Mouse (Mus musculus) heart, postnatal 10 days (tissue): ENCODE data around the gene Mlph. TPM values are rescaled to one million over a fixed set of nuclear protein-coding genes. Genes with fewer than 3 reads are reported as not detected.
A peak's percentile ranks its signal among the peaks of the same experiment; 100 is the strongest.

ENCODE experiments used
- DNase-seq, 2 experiments: peaks; one replicate each; pipeline ENCODE4 v3.0.0; 2021
- intact Hi-C: fragments of 180-260 bp; cut with DNase I; formaldehyde crosslinking; loops from one replicate; pipeline ENCODE4 v1.15.1; 2025
- total RNA-seq, 2 experiments: library from RNA; stranded (reverse); gene quantifications; 2 replicates each; pipeline ENCODE4 v1.2.3; 2021

Mlph gene
- total RNA-seq, 2 experiments from 2014 or later, result 0.45 to 0.86 TPM

DNA sequence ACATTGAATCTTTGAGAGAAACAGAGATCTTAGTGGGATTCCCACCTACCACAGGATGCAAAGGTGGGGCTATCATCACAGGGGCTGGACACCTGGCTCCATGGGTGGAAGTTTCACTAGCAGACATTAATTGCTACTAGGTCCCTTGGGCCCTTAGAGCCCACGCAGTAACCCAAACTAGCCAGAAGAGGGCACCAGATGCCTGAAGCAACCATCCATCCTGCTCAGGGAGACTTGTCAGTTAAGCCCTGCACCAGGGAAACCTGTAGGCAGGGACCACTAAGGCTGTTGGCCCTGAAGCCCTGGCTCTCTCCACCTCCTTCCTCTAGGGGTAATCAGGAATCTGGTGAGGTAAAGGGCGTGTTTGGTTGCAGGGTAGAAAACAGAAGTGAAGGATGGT, 8.5 kb upstream of the Mlph start:
- DNase-seq, result peak; percentile 57 to 73
- intact Hi-C loops, result loop anchor here (1.0 to 2.0 kb wide), 2 partner anchors 20 to 50 kb away; no protein-coding TSS in a partner anchor

DNA sequence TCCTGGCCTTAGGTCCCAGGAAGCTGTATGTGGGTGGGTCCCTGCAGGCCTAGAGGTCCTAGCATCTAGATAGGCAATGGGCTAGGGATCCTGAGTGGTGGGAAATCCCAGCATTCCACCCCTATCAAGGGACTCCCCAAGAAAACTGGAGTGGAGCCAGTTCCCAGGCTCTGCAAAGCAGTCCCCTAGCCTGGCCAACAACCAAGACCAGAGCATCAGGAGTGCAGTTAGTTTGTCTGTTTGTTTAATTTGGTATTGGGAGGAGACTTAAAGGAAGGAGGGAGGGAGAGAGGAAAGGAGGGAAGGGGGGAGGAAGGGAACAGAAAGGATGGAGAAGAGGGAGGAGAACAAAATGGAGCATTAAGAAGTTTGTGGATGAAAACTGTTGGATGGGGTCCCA, 5.7 kb upstream of the Mlph start:
- DNase-seq, result peak; percentile 69 to 78
- intact Hi-C loops, result no loop called here

DNA sequence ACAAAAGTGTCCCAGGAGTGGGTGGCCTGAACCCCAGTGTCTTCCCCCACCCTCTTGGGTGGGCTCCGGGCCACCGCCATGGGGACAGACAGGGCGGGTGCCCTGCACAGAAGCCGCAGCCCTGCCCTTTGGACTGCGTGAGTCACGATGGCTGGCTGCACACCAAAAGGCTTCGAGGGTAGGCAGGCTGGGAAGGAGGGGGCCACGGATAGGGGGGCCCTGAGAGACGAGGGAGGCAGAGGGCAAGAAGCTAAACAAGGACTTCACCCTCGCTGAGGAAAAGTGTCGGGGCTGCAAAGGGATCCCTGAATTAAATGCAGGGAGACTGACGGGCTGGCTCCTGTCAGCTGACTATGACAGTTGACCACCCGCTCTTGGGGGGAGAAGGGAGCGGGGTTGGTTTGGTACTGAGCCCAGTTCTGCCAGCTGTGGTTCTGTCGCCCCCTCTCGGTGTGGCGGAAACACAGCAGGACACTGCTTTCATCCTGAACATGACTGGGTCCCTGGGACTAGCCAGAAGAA, 5.2 kb upstream of the Mlph start:
- peak; percentile 76 to 77 for DNase-seq
- intact Hi-C loops, result no loop called here

DNA sequence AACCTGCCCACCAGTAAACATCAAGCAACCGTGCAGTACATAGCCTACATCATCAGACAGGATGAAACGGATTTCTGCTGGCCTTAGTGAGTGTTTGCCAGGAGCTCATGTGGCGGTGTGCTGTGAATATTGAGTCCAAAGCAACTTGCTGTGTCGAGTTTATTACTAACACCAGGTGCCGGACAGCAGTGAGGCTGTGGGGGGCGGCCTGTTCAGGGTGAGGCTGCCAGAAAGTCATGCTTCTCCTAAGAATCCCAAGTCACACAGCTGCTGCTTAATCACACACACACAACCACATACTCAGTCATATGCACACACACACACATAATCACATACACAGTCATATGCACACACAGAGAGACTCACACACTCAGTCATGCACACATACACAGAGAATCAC, 1.7 kb upstream of the Mlph start:
- DNase-seq, result no peak
- intact Hi-C loops, result no loop called here

DNA sequence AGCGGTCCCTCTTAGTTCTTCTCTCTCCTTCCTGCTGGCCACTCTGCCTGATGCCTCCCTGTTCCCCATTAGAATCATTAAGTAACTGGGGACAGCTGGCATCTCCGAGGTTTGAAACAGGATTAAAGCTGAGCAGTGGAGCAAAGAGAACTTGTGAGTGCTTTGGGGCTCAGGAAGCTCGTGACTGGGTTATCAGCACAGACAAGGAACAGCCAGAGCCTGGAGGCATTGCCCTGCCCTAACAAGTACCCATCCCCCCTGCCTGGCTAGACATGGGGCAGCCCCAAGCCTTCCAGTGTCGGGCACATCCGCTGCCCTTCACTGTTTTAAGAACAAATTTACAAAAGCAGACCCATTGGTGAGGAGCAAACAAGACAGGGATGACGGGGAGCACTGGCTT, 2.6 kb downstream of the Mlph start:
- intact Hi-C loops, result no loop called here
- DNase-seq, result no peak

DNA sequence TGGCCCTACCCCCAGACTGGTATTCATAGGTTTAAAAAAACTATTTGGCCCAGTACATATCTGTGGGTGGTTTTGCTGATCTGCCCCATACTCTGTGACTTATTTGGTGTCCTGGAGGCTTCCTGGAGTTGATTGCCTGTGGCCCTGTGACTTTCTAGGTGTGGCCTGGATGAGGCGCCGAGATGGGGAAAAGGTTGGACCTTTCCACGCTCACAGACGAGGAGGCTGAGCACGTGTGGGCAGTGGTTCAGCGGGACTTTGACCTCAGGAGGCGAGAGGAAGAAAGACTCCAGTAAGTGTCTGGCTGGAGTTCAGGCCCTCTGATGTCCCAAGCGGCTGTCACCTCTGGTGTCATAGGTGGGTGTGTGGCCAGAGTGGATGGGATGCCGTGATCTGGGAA, 6.8 kb downstream of the Mlph start:
- DNase-seq, result no peak
- intact Hi-C loops, result no loop called here

DNA sequence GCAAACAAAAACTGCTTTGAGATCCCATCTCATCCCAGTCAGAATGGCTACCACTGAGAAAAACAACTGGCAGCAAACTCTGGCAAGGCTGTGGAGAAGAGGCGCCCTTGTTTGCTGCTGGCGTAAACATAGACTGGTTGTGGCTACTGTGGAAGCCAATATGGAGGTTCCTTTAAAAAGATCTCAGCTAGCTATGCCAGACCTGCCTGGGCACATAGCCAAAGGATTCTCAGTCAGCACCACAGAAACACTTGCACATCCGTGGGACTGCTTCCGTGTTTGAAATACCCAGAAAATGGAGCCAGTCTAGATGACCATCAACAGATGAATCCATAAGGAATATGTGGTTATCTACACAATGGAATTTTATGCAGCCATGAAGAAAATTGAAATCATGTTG, 11.1 kb downstream of the Mlph start:
- peak in 1 of 2 experiments; percentile 31 for DNase-seq
- intact Hi-C loops, result loop anchor here (2.0 kb wide), 1 partner anchor 19 kb away; no protein-coding TSS in a partner anchor

DNA sequence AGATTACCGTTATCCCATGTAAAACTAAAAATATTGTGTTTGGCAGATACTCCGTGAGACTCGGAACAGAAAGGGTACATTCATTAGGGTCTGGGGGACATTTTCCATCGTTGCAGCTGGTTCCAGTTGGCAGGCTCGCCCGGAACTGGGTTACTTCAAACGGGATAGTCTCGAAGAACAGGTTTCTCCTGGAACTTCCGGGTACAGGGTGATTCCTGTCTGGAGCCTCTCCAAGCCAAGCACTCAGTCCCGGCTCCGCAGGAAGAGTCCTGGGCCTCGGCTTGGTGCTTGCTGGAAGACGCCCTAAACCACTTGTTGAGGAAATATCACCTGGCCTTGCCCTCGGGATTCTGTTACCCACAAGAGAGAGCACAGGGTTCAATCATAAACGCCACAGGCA, 12.4 kb downstream of the Mlph start:
- no peak for DNase-seq
- intact Hi-C loops, result loop anchor here (2.0 kb wide), 1 partner anchor 21 kb away; no protein-coding TSS in a partner anchor

DNA sequence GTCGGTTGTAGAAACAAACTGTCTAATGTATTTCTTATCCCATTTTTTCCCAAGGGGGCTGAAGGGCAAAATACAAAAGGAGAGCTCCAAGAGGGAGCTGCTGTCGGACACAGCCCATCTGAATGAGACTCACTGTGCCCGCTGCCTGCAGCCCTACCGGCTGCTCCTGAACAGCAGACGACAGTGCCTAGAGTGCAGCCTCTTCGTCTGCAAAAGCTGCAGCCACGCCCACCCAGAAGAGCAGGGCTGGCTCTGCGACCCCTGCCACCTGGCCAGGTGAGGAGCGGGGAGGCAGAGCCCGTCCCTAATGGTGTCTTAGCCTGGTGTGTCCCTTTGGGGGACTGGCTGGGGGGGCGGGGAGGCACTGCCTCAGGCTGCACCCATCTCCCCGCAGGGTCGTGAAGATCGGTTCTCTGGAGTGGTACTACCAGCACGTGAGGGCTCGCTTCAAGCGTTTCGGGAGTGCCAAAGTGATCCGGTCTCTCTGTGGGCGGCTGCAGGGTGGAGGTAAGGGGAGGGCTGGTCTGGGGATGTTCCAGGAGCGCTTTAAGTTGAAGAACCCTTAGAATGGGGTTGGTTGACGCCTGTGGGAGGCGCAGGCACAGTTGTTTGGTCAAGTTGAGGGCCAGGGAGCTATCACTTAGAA, 13.2 kb downstream of the Mlph start:
- intact Hi-C loops, result loop anchor here (1.0 to 2.0 kb wide), 2 partner anchors 21 to 28 kb away; no protein-coding TSS in a partner anchor
- DNase-seq, result no peak

DNA sequence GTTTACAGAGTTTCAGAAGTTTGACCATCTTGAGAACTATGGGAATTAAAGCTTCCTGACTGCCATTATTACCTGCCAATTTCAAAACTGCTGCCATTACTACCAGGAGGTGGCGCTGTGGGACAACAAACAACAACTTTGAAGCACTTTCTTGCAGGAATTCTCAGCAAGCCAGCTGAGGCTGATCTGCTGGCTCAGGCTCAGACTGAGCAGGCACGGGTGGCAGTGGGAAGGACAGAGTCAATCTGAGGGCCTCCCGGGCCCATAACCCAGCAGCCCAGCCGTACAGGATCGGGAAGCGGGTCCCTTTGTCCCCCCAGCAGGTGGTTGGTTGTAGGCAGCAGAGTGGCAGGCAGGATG, 13.7 kb downstream of the Mlph start:
- DNase-seq, result peak; percentile 91 to 95
- intact Hi-C loops, result loop anchor here (1.0 kb wide), 1 partner anchor 28 kb away; no protein-coding TSS in a partner anchor

DNA sequence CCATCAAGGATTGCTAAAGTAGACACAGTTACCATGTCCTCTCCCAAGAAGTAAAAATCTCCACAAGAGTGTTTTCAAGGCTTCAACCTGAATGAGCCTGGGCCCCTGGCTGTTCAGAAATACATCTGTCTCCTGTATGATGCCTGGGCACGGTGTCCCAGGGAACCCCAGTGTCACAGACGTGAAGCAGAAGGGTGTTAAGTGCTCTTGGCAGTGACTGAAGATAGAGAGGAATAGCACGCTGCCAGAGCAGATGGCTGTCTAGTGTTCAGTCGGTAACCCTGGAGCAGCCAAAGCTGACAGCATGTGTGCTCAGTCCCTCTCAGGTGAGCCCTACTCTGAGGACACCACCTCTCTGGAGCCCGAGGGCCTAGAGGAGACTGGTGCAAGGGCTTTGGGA, 18.1 kb downstream of the Mlph start:
- intact Hi-C loops, result no loop called here
- peak; percentile 45 to 51 for DNase-seq

DNA sequence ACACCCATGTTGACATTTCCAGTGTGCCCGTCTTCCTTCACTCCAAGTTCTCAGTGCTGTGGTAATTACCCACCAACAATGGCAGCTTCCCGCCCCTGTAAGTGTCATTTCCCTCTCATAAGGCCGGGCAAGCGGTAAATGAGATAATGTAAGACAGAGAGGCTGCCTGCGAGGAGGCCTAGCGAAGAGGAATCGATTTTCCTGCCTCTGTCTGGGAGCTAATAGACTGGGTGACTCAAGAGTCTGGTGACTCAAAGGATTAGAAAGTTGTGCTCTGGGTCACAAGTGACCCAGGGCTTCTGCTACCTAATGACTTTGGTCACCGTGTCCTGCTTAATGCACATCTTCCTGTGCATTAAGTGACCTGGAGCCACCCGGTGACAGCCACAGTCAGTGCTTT, 22.1 kb downstream of the Mlph start:
- intact Hi-C loops, result no loop called here
- DNase-seq, result no peak

DNA sequence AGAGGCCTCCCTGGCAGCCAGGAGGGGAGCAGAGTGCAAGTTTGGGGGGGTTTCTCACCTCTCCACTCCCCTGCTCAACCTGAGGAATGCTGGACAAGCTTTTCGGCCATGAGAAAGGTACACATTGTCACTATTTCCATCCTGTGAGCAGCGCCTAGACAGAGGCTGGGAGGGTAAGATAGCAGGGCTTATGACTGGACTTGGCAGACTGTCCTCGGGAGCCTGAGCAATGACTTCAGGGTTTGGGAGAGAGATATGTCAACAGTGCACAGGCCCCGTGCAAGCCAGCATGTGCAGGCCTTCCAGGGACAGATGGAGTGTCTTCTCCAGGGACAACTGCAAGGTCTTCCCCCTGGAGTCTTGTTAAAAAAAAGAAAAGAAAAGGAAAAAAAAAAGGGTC, 25.1 kb downstream of the Mlph start:
- DNase-seq, result peak; percentile 37 to 50
- intact Hi-C loops, result no loop called here

DNA sequence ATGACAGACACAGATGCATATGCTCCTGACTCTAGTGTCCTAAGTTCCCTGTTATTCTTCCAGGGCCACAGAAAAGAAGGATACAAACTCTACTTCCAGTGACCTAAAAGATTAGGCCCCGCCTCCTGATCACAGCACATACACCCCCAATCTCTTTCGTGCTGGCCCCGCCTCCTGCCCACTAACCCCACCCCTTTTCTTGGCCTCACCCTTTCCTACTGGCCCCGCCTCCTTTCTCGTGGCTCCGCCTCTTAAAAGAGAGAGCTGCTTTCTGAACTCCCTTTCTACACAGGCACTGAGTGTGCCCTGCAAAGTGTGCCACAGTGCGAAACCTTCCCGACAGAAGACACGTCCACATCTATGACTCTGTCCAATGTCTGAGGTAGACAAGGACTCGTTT, 30.3 kb downstream of the Mlph start:
- intact Hi-C loops, result no loop called here
- no peak for DNase-seq

DNA sequence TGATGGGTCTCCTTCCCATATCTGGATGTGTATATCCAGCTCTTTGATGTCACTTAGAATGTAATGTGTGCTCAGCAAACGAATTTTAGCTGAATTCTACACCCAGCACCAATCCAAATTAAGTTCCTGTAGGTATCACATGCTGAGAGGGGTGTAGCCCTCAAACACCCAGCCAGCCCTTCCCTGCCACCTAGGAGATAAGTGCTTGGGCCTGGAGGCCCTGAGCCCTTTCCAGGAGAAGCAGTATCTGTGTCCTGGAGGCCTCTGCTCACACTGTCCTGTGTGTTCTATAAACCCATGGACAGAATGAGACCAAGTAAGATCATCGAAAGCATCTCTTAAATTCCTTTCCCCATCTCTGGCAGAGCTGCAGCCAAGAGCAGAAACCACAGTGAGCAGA, 32.4 kb downstream of the Mlph start:
- intact Hi-C loops, result no loop called here
- DNase-seq, result no peak

DNA sequence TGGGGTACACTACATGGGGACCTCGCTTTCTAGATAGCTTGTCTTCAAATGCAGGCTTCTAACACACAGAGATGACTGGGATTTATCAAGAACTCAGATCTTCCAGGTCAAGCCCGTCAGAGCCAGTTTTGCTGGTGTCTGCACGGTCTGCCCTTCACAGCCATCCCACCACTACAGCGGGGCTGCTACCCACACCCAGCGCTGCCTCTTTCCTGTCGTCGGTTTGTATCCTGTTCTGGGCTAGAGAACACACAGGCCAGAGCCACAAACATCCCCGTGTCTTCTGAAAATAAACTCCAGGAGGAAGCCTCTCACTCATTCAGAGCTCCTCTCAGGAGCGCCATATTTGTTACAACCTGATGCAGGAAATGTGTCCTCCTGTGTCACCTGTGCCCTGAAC, 34.4 kb downstream of the Mlph start:
- DNase-seq, result no peak
- intact Hi-C loops, result no loop called here

DNA sequence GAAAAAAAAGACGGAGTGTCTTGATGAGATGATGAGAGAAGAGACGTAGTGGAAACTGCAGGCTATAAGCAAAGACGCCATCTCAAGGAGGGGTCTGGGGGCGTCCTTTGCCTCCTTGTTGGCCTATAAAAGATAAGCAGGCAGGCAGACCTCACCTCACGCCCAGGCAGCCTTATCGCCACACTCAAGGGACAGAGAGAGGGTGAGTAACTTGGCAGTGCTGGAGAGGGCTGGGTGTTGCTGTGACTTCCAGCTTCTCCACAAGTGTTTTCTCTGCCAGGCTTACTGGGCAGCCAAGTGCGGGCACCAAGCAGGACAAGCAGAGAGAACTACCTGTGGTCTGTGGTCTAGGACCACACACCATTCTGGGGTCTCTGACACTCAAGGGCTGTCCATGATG, 36.8 kb downstream of the Mlph start:
- peak; percentile 45 to 57 for DNase-seq

DNA sequence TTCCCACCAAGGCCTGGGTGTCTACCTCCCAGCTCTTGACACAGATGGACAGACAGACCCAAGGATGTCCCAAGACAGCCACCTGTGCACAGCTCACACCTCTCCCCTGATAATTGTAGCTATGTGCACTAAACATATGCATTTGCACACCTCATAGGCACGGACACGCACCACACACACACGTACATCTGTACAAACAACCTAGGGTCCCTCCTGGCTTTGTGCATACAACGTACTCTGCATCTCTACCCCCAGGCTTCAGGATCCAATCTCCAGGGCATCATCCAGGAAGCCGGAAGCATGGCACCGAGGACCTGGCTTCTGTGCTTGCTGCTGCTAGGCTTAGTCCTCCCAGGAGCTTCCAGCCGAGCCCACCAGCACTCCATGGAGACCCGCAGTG, 37.9 kb downstream of the Mlph start, which contains the start of gene Prlh:
Prlh (plus strand) TSS at position 301 of the 400 bp plus-strand sequence.
- no peak for DNase-seq
- intact Hi-C loops, result no loop called here

More for the DNA sequence above, 36.8 kb downstream of the Mlph start:
- intact Hi-C loops, result no loop called here

DNA sequence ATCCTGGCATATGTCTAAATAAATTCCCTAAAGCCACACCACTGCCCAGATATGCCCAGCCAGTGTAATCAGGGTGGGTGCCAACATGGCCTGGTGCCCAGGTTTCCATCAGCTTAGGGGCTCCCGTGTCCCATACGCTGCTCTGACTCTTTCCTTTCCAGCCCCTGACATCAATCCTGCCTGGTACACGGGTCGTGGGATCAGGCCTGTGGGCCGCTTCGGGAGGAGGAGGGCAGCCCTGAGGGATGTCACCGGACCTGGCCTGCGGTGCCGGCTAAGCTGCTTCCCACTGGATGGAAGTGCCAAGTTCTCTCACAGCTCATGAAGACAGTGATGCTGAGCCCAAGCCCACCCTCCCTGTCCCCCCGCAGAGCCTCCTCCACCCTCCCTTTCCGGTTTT, 38.8 kb downstream of the Mlph start:
- DNase-seq, result no peak
- intact Hi-C loops, result no loop called here

DNA sequence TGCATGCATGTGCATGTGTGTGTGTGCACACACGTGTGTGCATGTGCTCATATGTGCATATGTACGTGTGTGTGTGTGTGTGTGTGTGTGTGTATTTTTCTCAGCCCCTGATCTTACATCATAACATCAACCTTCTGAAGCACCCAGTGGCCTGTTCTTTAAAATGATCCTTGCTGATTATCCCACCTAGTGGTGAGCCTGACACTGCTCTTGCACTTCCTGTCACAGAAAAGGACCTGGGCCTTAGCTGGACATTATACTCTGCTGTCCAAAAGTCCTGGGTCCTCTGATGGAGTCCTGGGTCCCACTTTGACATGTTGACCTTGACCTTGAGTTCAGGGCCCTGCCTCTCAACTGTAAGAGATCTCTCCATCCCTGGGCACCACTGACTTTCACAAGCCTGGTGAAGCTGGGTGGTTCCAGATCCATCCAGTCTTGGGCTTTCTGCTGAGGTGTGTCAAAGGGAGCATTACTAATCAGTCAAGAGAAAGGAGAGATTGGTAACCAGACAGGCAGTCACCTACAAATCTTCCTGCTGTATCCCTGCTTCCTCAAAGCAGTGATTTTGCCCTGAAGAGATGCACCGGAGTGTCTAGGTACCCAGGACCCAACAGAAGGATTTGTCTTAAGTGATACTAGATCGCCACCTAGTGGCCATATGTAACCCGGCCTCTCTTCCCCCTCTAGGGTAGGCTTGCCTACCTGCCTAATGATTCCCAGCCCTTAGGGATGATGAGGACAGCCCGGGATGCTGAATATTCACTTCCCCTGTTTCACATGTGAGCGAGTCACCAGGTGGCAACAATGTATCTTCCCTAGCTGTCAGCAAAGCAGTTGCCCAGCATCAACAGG, 41.6 kb downstream of the Mlph start:
- peak; percentile 71 to 81 for DNase-seq
- intact Hi-C loops, result loop anchor here (1.0 to 2.0 kb wide), 4 partner anchors 28 to 896 kb away; no protein-coding TSS in a partner anchor

DNA sequence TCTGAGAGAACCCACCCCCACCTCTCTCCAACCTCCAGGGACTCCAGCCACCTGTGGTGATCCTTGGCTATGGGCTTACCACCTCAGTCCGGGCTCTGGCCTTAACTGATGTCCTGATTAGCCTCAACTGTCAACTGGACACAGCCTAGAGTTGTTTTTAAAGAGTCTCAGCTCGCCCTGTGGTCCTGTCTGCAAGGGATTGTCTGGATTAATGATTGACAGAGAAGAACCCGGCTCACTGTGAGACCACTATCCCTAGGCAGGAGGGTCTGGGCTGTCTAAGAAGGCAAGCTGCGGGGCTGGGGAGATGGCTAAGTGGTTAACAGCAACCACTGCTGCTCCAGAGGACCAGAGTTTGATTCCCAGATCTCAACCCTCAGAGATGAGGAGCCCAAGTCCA, 47.6 kb downstream of the Mlph start:
- intact Hi-C loops, result no loop called here
- no peak for DNase-seq

DNA sequence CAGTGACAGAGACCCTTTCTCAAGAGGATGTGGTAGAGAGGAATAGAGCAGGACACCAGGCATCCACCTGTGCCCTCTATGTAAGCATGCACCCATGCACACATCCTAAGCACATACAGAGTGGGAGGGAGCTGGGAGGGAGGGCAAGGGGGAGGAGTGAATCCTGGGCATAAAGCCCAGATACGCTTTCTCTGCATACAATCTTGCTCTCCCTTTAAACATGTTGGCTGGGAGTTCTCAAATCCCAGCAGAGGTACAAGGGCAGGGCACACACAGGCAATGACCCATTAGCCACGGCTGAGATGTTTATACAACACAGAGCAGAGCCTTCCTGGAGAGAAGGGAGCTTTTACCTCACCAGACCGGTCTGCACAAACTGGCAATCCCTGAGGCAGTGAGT, 48.1 kb downstream of the Mlph start:
- intact Hi-C loops, result no loop called here
- no peak for DNase-seq
